Mouse (Mus musculus) ES-Bruce4 (cell line): ENCODE results near the gene Icmt. TPM values are rescaled to one million over a fixed set of nuclear protein-coding genes. Genes with fewer than 3 reads are reported as not detected.

Experiments used
- H3K27ac ChIP-seq: 2 replicates; pipeline ENCODE4 v1.5.1; 2012; ENCODE audit warnings: low read length, inconsistent platforms; ENCODE audit not compliant: insufficient read depth
- H3K27me3 ChIP-seq: 2 replicates; pipeline ENCODE4 v1.6.1; 2012; ENCODE audit warnings: mild to moderate bottlenecking, low read length, inconsistent platforms; ENCODE audit not compliant: control insufficient read depth, poor library complexity, insufficient read depth, severe bottlenecking
- H3K36me3 ChIP-seq: 2 replicates; pipeline ENCODE4 v1.6.1; 2012; ENCODE audit warnings: inconsistent platforms, mild to moderate bottlenecking, low read length, moderate library complexity; ENCODE audit not compliant: control insufficient read depth, poor library complexity, insufficient read depth, severe bottlenecking
- H3K4me1 ChIP-seq: one replicate; pipeline ENCODE4 v1.8.1; 2011; ENCODE audit warnings: low read length; ENCODE audit not compliant: control insufficient read depth, insufficient read depth
- H3K4me3 ChIP-seq: 2 replicates; pipeline ENCODE4 v1.5.1; 2011; ENCODE audit warnings: low read depth, mild to moderate bottlenecking, low read length
- H3K9ac ChIP-seq: 2 replicates; pipeline ENCODE4 v1.6.1; 2012; ENCODE audit warnings: low read depth, mild to moderate bottlenecking, inconsistent platforms; ENCODE audit not compliant: poor library complexity, severe bottlenecking
- H3K9me3 ChIP-seq: replicated peaks from 2 replicates; pipeline ENCODE4 v1.6.1; 2012; ENCODE audit warnings: mild to moderate bottlenecking, low read length, inconsistent platforms; ENCODE audit not compliant: control insufficient read depth, poor library complexity, insufficient read depth, severe bottlenecking
- CTCF ChIP-seq: IDR thresholded peaks from one replicate; pipeline ENCODE4 v1.8.1; 2011; ENCODE audit warnings: low read depth, low read length
- EP300 ChIP-seq: IDR thresholded peaks from 2 replicates; pipeline ENCODE4 v1.6.1; 2011; ENCODE audit warnings: low read depth, low read length; ENCODE audit not compliant: insufficient read depth
- POLR2A ChIP-seq: IDR thresholded peaks from one replicate; pipeline ENCODE4 v1.8.1; 2011; ENCODE audit warnings: low read length; ENCODE audit not compliant: insufficient read depth
- polyA plus RNA-seq: library from polyadenylated mRNA; stranded (reverse); fragments of >200 nt; gene quantifications from 2 replicates; pipeline ENCODE4 v1.2.4, GENCODE M21; 2011; ENCODE audit warnings: low read depth; ENCODE audit not compliant: missing spikeins, insufficient read depth, insufficient read length

Gene Icmt
- polyA plus RNA-seq, 1 experiment = 22.8 TPM

DNA sequence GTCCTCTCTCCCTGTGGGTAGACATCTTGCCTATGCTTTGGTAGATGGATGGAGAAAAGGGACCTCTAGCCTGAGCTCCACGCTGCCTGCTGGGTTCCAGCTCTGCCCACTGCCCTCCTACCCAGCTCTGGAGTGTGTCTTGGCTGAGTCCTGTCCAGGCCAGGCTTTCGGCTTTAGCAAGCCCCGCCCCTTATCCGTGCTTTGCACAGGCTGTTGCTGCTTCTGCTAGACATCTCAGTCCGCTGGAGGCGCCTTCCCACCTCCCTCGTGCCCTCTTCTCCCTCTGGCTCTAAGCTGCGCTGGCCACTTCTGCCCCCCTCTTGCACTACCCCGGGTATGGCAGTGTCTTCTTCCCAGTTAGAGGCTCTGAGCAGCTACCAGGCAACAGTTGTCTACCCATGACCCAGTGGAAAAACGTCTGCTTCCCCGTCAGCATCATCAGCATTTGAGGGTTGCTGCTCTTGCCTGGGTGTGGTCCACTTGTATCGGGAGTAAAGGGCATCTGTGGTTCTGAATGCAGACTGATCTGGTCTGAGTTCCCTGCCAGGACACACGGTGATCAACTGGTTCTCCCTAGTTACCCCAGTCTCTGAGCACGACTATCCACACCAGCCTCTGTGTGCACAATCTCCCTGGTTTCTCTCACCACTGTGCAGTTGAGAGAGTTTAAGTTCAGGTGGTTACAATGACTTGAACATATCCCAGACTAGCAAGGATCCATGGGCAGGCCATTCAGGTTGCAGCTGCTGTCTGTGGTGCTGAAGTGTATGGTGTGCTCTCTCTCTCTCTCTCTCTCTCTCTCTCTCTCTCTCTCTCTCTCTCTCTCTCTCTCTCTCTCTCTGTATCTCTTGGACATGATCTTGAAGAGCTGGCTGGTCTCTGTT, 54.6 kb downstream of the Icmt start:
- H3K27me3 ChIP-seq = no peaks in the 10 kb centered on the region
- H3K4me3 ChIP-seq = no peak overlapping the region
- no peak for TF ChIP-seq EP300
- TF ChIP-seq CTCF = no peak
- no peak for TF ChIP-seq POLR2A
- H3K36me3 ChIP-seq = no peaks in the 10 kb centered on the region
- peaks cover 23% of the 10 kb centered on the region for H3K4me1 ChIP-seq
- H3K9me3 ChIP-seq = no peaks in the 10 kb centered on the region
- H3K27ac ChIP-seq = peak overlapping the region; percentile 60
- H3K9ac ChIP-seq = no peak overlapping the region

DNA sequence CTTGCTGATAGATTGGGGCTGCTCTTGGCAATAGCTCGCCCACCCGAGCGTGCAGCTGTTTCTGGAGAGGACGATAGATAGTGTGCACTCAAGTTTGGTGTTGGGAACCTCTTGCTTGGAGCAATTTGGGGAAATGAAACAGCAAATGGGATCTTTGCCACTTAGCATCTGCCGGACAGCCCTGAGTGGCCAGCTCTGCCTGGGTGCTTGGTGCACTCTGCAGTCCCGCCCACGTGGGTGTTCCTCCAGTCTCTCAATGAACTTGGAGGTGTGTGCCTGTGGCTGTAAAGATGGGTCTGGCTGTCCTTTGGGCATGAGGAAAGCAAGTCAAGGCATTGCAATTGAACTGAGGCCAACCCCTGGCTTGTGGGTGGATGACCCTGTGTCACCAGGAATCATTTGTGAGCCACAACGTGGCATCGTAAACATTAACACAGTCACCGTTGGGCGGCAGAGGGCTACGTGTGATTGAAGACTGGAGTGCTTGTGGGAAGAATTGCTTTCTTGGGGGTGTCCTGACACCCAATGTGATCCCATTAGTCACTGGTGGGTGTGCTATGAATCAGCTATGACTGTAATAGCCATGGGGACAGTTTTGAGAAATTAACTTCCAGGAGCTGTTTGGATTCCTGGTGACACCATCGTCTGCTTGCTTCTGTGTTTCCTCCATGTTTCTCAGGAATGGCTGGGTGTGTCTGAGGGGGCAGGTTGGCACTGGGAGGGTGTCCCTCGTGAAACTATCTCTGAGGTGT, 57.0 kb downstream of the Icmt start:
- no peak overlapping the region for H3K9ac ChIP-seq
- no peaks in the 10 kb centered on the region for H3K27me3 ChIP-seq
- TF ChIP-seq CTCF (no peak), POLR2A (no peak), EP300 (no peak)
- no peaks in the 10 kb centered on the region for H3K9me3 ChIP-seq
- no peak overlapping the region for H3K27ac ChIP-seq
- H3K36me3 ChIP-seq = no peaks in the 10 kb centered on the region
- peaks cover 22% of the 10 kb centered on the region for H3K4me1 ChIP-seq
- H3K4me3 ChIP-seq = no peak overlapping the region

DNA sequence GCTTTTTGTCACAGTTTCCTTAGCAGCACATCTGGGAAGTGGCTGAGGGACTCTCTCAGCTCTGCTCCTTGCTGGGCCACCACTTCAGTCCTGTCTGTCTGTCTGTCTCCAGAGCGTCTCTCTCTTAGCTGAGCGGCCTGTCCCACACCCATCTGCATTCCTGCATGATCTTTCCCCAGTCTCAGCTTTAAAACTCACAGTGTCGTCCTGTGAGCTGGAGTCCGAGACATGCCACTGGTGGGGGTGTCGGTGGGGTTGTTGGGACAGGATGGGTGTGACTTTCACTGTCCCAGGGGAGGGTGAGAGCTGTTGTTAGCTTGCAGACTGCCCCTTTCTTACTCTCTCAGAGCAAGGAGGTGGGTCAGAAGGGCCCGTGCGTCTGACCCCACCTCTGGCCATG, 58.6 kb downstream of the Icmt start:
- TF ChIP-seq EP300 (no peak), CTCF (no peak), POLR2A (no peak)
- Histone ChIP-seq H3K27ac (no peak overlapping the region), H3K27me3 (no peaks in the 10 kb centered on the region), H3K9me3 (no peaks in the 10 kb centered on the region), H3K36me3 (no peaks in the 10 kb centered on the region), H3K4me3 (no peak overlapping the region), H3K9ac (no peak overlapping the region), H3K4me1 (peaks cover 25% of the 10 kb centered on the region)

Other genes starting within 250 kb of the Icmt start
- 17.5 and 20.5 TPM in 2 replicates for gene Plekhg5, start 224.7 kb upstream of the Icmt start, polyA plus RNA-seq
- gene Tnfrsf25, start 181.3 kb upstream of the Icmt start, polyA plus RNA-seq = 1.5 and 2.0 TPM in 2 replicates
- gene Espn, start 144.9 kb upstream of the Icmt start, polyA plus RNA-seq = 18.8 and 19.3 TPM in 2 replicates
- gene Hes2, start 138.4 kb upstream of the Icmt start, polyA plus RNA-seq = 0.39 TPM in 1 of 2 replicates, not detected in the other
- gene Acot7, start 119.1 kb upstream of the Icmt start, polyA plus RNA-seq = 49.5 and 52.6 TPM in 2 replicates
- gene Gpr153, start 23.0 kb upstream of the Icmt start, polyA plus RNA-seq = 7.2 and 7.9 TPM in 2 replicates
- not detected in 2 replicates for gene Hes3, start 5.6 kb upstream of the Icmt start, polyA plus RNA-seq
- gene Rnf207, start 21.8 kb downstream of the Icmt start, polyA plus RNA-seq = 3.2 and 4.2 TPM in 2 replicates
- gene Rpl22, start 28.5 kb downstream of the Icmt start, polyA plus RNA-seq = 1,917 and 1,978 TPM in 2 replicates
- 5.4 and 5.8 TPM in 2 replicates for gene Chd5, start 41.4 kb downstream of the Icmt start, polyA plus RNA-seq
- 4.8 and 5.2 TPM in 2 replicates for gene Nphp4, start 179.5 kb downstream of the Icmt start, polyA plus RNA-seq
- gene Kcnab2, start 180.6 kb downstream of the Icmt start, polyA plus RNA-seq = 2.9 and 3.5 TPM in 2 replicates